Mouse (Mus musculus) kidney, postnatal 14 days (tissue): ENCODE measurements at regions not wholly inside any gene's neighbourhood (a gene's known extent, or its start where the extent isn't known, plus 50 kb on each side); places are given as distances from the start of the nearest gene placed in this dataset.

Experiments
- DNase-seq: peaks from one replicate; pipeline ENCODE4 v3.0.0; 2022; ENCODE audit warnings: mixed read lengths

- DNase-seq = no peak
Measured at GRCm38 (mm10) chr13:70136209-70136608, 334.0 kb downstream of the Med10 start.

GRCm38 (mm10) chr13:70144461-70144860, 342.3 kb downstream of the Med10 start:
- no peak for DNase-seq

GRCm38 (mm10) chr13:70145466-70145865, 343.3 kb downstream of the Med10 start:
- no peak for DNase-seq

- no peak for DNase-seq
Measured at GRCm38 (mm10) chr13:70149041-70149898, 347.1 kb downstream of the Med10 start.

- DNase-seq = no peak
Measured at GRCm38 (mm10) chr13:70149899-70150184, 347.6 kb downstream of the Med10 start.

GRCm38 (mm10) chr13:70153062-70153461, 350.9 kb downstream of the Med10 start:
- DNase-seq = no peak

- no peak for DNase-seq
Measured at GRCm38 (mm10) chr13:70155596-70155995, 353.4 kb downstream of the Med10 start.

GRCm38 (mm10) chr13:70156975-70157588, 354.9 kb downstream of the Med10 start:
- DNase-seq = no peak

- peak; percentile 1 for DNase-seq
Measured at GRCm38 (mm10) chr13:70159065-70159464, 356.9 kb downstream of the Med10 start.

GRCm38 (mm10) chr13:70159604-70160003, 357.4 kb downstream of the Med10 start:
- no peak for DNase-seq

GRCm38 (mm10) chr13:70162115-70162514, 359.9 kb downstream of the Med10 start:
- no peak for DNase-seq

- no peak for DNase-seq
Measured at GRCm38 (mm10) chr13:70165511-70166225, 363.5 kb downstream of the Med10 start.

- no peak for DNase-seq
Measured at GRCm38 (mm10) chr13:70167747-70168146, 365.6 kb downstream of the Med10 start.

GRCm38 (mm10) chr13:70168906-70169305, 366.7 kb downstream of the Med10 start:
- DNase-seq = no peak

GRCm38 (mm10) chr13:70177066-70177465, 374.9 kb downstream of the Med10 start:
- DNase-seq = no peak

GRCm38 (mm10) chr13:70178073-70178491, 375.9 kb downstream of the Med10 start:
- no peak for DNase-seq

- no peak for DNase-seq
Measured at GRCm38 (mm10) chr13:70190978-70191377, 388.8 kb downstream of the Med10 start.

GRCm38 (mm10) chr13:70192101-70193025, 390.2 kb downstream of the Med10 start:
- DNase-seq = no peak

GRCm38 (mm10) chr13:70193270-70193669, 391.1 kb downstream of the Med10 start:
- DNase-seq = no peak

GRCm38 (mm10) chr13:70195854-70196253, 393.7 kb downstream of the Med10 start:
- DNase-seq = no peak

- no peak for DNase-seq
Measured at GRCm38 (mm10) chr13:70198638-70199037, 396.4 kb downstream of the Med10 start.

- no peak for DNase-seq
Measured at GRCm38 (mm10) chr13:70199087-70199486, 396.9 kb downstream of the Med10 start.

GRCm38 (mm10) chr13:70205334-70205733, 403.1 kb downstream of the Med10 start:
- DNase-seq = no peak
